Mouse (Mus musculus) adrenal gland, adult 8-10 months (tissue): ENCODE data around the gene Nrip2. TPM values are rescaled to one million over a fixed set of nuclear protein-coding genes. Genes with fewer than 3 reads are reported as not detected.

Source experiments
- DNase-seq: peaks from one replicate; pipeline ENCODE4 v3.0.0; 2022
- total RNA-seq, 4 experiments: library from RNA; stranded (reverse); gene quantifications; 2 replicates each; pipeline ENCODE4 v1.2.4; 2022

Gene Nrip2
- total RNA-seq, 4 experiments from 2014 or later, result 2.5 to 3.0 (median 2.8) TPM

DNA sequence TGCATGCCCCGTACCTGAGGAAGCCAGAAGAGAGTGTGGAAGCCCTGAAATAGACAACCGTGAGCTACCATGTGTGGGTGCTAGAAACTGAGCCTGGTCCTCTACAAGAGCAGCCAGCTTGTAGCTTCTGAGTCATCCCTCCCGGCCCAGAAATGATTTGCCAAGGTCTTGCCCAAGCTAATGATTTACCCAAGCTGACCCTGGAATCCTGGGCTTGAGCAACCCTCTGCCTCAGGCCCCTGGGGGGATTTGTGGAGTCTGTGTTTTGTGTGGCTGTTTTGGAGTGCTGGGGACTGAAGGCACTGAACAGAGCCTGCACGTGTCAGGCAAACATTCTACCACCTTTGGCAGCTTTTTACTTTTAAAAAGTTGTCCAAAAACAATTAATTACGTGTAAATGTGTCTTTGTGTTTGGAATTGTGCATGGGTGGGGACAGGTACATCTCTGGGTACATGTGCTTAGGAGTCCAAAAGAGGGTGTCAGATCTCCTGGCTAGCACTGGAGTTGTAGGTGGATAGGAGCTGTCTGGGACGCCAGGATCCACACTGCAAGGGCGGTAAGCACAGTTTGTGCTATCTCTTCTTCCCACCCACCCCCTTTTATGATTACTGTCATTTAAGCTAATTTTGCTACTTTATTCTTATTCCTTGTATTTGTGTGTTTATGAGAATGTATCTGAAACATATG is 1.4 kb upstream of the Nrip2 start:
- DNase-seq, result peak; percentile 74

DNA sequence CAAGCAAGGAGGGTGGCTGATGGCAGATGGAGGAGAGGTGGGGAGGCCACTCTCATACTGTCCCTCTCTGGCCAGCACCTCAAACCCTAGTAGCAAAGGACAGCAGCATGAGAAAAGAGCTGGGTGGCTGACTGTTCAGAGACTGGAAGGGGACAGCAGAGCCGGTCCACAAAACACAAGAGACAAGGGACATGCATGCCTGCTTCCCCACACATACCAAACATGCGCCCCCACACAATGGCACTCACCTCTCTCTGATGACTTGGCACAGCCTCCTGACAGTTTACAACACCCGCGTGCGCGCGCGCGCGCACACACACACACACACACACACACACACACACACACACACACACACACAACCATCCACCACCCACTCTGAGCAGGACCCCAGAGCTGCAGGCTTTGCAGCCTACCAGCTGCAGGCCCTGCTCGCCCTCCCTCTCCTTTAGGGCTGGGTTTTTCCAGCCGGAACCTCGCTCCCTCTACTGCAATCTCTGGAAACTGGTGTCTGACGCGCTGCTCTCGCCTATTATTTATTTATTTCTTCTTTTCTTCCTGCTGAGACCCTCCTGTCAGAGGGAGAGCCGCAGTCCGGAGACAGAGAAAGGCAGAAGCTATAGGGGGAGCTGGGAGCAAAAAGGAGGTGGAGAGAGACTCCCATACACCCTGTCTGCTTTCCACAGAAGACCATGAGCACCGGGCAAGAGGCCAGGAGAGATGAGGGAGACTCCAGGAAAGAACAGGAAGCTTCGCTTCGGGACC is 507 bp downstream of the Nrip2 start:
- DNase-seq, result no peak

DNA sequence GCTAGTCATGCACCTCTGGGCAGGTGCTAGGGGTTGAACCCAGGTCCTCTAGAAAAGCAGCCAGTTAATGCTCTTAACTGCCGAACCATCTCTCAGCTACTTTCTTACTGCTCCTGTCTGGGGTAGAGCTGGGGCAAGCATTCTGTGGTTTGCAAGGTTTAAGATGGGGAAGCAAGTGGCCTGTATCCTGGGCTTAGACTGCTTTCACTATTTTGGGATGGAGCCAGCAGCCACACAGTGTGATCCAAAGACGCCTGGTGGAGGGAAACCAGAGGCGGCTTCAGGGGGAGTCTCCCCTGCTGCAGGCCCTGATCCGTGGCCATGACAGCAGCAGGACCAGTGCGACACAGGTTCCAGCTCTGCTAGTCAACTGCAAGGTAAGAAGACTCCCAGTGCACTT is 5.6 kb downstream of the Nrip2 start:
- DNase-seq, result no peak

DNA sequence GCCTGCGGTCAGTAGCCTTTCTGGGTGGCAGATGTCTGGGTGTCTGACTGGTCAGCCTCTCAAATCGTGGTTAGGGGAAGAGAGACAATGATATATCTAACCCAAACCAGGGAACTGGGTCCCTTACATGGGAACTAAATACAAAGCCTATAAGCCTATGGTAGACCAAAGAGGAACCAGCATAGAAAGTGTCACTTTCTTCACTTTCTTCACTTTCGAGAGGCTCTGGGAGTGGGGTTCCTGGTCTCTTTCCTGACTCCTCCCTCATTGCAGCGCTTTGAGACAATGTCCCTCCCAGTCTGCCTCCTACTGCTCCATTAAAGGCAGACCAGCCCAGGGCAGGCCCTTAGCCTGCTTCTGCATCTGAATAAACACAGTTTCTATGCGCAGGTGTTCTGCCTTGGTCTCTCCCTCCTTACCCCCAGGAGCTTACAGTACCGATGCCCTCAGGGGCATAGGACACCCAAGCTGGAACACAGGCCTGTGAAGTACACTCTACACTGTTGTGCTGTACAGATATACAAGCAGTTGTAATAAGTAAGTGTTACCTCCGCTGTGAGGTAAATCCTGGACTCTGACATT is 9.5 kb downstream of the Nrip2 start:
- no peak for DNase-seq

DNA sequence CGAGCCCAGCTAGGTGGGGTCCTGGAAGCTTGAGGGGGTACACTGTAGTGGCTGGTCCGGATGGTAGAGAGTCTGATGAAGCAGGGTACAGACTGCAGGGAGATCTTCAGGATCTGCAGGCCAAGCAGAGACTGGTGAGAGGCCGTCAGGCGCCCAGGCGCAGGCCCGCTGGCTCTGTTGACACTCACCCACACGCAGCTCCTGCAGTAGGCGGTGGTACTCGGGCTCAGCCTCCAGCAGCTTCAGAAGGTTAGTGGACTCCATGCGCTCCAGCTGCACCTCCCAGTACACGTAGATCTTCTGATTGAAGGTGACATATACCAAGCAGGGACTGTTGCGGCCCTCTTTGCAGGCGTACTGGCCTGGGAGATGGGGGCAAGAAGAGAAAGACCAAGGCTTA is 11.2 kb downstream of the Nrip2 start:
- no peak for DNase-seq

DNA sequence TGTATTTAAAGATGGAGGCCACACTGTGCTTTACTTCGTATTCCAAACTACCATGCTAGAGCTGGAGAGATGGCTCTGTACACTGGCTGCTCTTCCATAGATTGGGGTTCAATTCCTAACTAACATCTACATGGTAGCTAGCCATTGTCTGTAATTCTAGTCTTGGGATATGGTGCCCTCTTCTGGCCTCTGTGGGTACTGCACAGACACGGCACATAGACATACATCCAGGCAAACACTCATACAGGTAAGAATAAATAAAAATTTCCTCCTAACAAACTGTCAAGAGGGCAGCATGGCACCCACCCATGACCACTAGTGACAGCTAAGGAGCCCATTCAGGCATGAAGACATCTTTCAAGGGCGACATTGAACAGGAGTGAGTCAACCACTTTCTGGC is 12.0 kb downstream of the Nrip2 start:
- DNase-seq, result no peak

DNA sequence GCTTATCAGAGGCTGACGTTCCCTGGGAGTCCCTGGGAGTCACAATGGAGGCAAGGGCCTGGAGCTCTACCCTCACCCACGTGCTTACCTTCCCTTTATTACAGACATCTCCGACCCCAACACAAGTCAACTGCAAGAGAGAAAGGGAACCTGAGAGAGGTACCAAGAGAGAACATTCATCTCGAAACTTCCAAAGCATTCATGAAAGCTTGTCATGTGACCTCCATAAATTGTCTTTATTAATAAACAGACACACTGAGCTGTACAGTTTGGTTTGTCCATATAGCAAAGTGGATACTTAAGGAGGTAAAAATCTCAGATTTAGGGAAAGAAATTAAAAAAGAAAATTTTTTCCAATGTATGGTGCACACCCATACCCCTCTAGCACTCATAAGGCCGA is 17.1 kb downstream of the Nrip2 start:
- no peak for DNase-seq

DNA sequence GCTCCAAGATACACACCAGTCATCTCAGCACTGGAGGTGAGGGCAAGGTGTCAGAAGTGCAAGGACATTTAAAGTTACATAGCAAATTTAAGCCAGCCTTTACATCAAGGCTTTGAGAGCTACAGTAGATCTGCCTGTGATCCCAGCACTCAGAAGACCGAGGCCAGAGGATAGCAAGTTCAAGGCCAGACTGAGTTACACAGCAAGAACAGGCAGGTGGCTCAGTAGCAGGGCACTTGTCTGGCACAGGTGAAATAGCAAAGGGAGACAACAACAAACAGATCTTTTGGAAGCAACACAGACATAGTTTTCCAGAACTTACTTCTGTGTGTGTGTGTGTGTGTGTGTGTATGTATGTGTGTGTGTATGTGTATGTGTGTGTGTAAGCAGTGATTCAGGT is 19.0 kb downstream of the Nrip2 start:
- DNase-seq, result no peak

DNA sequence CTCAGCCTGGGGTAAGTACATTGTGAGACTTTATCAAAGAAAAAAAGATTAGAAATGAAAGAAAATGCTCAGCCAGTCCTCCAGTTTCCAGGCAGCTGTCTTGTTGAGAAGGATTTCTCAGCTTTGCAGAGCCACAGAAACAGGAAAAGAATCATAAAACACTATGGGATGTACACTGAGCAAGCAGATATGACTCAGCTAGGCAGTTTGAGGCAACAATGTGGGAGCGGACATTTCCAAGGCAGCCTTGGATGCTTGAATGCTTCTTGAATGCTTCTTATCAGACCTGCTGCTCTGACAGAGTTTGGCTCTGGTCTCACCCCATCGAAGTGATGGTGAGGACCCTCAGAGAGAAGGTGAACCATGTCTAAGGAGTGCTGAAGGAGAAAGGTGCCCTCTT is 21.9 kb downstream of the Nrip2 start:
- no peak for DNase-seq

DNA sequence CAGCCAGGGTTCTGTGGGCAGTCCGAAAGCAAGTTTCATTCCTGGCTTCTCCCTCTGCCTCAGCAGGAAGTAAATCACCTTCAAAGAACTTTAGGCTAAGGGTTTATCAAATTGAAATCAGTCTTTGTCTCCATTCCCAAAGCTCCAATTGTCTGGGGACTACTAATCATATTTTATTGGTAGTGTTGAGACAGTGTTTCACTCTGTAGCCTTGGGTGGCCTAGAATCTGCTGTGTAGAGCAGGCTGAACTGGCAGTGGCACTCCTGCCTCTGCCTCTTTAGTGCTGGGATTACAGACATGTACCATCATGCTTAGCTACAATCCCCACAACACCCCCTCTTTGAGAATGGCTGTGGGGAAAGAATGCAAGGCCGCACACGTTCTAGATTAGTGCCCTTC is 22.4 kb downstream of the Nrip2 start:
- DNase-seq, result no peak

DNA sequence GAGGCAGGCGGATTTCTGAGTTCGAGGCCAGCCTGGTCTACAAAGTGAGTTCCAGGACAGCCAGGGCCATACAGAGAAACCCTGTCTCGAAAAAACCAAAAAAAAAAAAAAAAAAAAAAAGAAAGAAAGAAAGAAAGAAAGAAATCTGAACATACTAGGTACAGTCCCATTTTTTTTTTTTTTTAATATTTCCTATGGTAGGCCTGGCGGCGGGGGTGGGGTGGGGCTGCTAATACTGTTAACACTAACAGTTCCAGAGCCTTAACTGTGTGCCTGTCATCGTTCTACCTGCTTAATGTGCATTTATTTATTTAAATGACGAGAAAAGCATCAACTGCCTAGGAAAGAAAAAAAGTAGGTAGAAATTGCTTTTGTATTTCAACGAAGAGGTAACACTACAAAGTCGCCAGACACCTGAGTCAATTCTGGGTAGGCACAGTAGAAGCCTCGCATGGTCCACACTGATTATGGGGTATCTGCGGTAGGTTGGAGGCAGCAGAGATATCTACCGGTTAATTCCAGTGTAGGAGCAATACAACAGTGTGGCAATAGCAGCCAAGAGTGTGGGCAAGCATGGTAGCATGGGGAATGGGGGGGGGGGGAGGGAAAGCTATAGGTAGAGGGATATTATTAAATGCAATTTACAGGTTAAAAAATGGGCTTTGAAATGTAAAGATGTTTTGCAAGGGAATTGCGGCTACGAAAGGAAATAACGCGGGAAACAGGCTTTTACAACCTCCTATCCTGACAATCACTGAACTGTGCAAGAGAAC is 24.6 kb downstream of the Nrip2 start:
- no peak for DNase-seq

DNA sequence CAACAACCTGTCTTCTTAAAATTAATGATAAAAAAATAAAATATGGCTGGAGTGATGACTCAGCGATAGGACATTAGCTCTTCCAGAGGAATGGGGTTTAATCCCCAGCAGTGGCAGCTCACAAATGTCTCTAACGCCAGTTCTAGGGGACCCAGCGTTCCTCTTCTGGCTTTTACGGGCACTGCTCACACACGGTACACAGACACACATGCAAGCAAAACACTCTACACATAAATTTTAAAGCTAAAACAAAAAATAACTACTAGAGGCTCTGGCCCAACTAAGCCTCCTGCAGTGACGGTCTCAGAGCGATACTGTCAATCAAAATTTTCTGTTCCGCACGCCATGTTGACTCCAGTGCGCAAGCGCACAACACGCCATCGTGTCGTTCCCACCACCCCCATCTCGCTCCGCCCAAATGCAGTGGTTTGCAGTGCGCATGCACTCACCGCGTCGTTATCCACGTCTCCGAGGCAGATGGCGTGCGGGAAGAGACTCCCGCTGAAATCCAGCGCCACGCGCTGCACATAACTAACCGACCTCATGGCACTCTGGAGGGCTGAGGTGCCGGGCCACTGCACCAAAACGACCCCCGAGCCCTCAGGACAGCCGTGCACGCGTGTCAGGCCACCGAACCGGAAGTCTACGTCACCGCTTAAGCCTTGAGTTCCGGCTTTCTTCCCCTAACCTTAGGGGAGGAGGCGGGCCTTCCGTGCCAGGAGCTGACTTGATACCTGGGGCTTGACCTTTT is 25.3 kb downstream of the Nrip2 start, which contains the start of gene Itfg2:
Gene Itfg2 (minus strand): TSS at position 663 of the 751 bp plus-strand sequence.
- peak; percentile 94 for DNase-seq

DNA sequence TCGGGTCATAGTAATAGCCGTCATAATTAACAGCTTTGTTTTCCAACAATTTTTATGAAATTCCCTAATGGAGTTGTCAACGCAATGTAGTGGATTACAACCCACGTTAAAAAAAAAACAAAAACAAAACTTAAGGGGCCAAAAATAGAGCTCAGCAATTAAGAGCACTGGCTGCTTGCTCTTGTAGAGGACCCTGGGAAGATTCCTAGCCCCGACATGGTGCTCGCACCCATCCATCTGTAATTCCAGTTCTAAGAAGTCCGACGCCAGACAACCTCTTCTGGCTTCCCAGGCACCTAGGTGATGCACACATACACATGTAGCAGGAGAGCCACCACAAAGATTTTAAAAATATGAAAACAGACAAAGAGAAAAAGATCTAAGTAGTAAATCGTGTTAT is 25.9 kb downstream of the Nrip2 start:
- DNase-seq, result no peak

DNA sequence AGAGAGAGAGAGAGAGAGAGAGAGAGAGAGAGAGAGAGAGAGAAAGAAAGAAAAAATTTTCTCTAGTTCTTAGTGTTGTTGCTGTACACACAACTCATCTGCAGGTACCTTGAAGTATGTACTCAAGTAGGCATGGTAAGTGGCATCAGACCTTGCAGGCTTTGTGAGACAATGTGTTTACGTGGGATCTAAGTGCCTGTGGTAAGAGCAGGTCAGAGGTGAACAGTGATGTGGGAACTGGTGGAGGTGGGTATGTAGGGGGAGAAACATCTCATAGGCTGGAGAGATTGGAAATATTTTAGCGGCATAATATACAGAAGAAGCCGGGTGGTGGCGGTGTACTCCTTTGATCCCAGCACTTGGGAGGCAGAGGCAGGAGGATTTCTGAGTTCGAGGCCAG is 28.5 kb downstream of the Nrip2 start:
- no peak for DNase-seq

DNA sequence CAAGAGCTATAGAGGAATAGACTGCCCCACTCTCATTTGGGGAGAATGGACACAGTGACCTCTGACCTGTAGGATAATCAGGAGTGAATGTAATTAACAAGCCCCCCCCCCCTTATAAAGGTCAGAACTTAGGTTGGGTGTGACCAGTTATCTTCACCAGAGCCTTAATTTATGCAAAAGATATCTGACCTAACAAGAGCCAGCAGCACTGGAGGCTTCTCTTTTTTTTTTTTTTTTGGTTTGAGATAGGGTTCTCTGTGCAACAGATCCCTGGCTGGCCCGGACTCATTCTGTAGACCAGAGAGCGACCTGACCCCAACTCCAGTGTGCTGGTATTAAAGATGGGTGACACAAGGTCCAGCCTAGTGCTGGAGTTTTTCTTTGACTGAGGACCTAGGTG is 30.2 kb downstream of the Nrip2 start:
- no peak for DNase-seq

DNA sequence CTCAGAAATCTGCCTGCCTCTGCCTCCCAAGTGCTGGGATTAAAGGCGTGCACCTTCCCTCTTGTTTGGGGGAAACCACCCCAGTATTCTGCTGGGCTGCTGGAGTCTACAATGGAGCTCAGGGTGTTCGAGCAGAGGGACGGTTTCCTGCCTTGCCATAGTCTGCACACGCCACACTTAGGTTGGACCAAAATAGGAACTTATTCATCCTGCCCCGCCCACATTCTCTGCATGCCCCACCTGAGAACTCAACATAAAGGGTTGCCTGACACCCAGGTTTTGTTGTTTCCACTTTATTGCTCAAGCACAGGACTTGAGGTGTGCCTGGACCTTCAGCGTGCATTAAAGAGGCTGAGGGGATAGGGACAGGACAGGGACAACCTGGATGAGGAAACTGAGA is 30.7 kb downstream of the Nrip2 start:
- DNase-seq, result no peak

DNA sequence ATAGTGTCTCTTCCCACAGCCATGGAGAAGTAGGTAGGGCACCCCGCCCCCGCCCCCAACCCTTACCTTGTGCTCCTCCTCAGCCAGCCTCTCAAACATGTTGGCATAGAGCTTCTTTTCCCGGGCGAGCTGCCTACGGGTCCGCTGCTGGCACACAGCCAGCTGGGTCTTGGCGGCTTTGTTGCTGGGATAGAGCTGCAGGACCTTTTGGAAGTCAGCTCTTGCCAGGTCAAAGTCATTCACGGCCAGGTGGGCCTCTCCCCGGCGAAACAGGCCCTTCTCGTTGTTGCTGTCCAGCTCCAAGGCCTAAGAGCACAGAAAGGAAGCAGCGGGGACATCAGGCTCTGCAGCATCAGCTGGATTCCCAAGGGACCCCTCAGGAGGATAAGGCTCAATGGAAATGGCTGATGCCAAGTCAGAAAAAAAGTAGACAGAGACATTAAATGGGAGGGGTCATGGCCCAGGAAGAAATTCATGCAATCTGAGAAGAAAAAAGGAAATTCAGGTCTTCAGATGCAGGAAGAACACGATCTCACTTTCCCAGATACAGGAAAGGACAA is 33.3 kb downstream of the Nrip2 start:
- DNase-seq, result no peak

DNA sequence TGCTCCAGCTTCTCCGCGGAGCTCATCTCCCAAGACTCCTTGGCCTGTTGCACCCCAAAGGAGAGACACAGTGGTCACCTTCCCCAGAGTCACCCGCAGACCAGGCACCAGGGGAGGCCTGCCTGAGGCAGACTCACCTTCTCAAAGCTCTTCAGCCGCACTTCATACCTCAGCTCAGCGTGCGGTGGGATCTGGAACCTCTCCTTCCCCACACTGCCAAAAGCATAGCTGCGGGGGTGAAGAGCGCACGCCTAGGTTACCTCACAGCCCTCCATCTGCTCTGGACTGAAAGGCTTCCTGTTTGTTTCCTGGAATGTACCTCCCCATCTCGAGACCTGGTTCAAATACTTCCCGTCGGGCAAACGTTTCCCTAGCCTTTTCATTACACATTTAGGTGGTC is 34.5 kb downstream of the Nrip2 start:
- no peak for DNase-seq

DNA sequence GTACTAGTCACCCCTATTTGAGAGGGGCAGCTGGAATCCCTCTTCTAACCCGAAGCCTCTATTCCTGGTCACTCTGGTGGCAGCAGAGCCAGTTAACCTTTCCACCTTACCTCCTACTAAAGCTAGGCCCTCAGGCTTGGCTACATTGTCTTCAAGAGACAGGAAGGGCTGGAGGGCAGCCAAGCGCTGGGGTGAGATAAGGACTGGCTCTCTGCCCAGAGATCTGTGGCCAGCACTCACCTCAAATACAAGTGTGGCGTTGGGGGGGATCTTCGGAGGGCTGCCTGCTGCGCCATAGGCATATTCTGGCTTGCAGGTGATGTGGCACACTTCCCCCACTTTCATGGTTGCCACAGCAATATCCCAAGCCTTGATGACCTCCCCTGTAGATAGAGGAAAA is 36.4 kb downstream of the Nrip2 start:
- peak; percentile 88 for DNase-seq

DNA sequence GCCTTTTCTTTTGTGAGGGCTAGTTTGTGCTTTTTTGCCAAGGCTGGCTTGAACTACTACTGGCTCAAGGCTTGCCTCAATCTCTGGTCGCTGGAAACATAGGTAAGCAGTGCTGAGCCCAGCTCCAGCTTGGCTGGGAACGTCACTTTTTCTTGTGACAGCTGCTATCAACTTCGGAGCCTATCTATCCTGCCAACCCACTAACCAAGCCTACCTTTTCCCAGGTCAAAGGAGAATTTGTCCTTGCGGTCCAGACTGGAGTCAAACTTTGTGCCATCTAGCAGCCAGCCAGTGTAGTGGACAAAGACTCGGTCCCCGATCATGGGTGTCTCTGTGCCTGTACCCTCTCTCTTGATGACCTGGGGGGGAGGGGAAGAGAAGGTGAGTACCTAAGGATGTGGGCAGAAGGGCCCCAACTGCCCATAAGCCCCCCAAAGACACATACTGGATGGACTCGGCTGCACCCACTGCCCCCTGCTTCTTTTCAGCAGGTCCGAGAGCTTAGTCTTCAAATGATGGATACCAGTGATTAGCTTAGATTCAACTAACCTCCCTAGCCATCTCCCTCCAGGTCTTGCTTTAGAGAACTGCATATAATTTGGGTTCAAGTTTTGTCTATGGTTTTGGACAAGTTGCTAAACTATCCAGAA is 37.4 kb downstream of the Nrip2 start:
- DNase-seq, result no peak

DNA sequence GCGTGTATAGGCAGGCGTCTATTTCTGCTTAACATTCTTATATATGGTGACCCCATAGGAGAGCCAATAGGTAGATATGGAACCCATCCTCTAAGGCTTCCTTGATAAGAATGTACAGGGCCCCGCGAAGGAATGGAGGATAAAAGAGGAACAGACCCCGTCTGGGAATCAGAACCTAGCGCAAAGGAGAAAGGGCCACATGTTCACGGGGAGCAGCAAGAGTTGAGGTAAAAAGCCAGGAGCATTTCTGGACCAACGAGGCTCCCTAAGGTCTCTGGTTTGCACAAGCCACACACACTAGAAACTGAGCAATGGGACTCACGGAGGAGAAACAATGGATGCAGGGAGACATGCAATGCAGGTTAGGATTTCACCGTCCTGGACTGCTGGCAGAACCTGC is 38.2 kb downstream of the Nrip2 start:
- DNase-seq, result no peak
